Mouse (Mus musculus): Measurements from ENCODE around the gene Lima1.

The Lima1 gene

DNA sequence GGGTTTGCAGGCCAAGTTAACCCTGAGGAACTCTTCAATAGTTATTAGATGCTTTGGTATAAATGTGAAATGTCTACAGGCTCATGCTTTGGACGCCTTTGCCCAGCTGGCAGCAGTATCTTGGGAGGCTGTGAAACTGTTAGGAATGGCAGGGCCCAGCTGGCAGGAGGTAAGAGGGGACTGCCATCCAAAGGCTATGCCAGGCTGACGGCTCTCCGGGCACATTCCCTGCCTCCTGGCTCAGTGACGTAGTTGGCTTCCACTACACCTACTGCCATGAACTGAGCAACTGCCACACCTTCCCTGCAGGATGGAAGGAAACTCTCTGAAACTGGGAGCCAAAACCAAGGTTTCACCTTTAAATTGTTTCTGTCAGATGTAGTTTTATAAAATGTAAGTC lies 135.0 kb downstream of the Lima1 start:
- DNase-seq (ENCODE audit: low read depth, low spot score) = no peak

DNA sequence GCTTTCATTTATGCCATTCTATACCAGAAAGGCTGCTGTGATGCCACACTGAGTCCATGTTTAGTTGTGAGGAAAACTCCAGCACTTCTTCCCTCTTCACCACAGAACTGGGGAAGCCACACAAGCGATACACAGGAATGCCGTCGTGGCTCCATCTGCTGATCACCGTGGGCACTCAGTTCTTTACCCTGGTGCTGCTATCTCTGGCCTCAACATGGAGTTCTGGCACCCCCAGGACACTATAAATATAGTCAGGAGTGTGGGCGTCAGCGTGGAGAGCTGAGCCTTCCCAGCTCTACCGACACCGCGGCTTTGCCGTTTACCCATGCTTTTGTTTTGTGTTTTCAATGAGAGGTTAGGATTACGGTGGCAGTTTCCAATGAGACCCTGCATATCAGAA lies 138.6 kb downstream of the Lima1 start:
- no peak for DNase-seq (ENCODE audit: low read depth, low spot score)

DNA sequence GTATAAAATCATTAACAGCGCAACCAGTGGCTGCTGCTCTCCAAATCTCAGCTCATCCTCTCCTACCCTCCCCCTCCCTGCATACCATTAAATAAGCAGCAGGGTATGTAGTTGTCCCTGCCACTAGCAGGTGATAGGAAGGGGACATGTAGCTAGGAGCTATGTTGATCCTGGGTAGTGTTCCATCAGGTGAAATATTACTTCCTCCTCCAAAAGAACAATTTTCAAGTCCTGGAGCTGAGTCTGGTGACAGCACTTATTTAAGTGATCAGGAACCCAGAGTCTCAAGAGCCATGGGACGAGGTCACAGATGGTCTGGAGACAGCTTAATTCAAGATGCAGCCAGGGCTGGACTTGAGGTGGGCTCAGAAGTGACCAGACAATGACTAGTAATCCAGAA lies 139.6 kb downstream of the Lima1 start:
- no peak for DNase-seq (ENCODE audit: low read depth, low spot score)

GRCm38 (mm10) chr15:99733186-99733585 lies 142.1 kb downstream of the Lima1 start:
- DNase-seq (ENCODE audit: low read depth, low spot score) = no peak

DNA sequence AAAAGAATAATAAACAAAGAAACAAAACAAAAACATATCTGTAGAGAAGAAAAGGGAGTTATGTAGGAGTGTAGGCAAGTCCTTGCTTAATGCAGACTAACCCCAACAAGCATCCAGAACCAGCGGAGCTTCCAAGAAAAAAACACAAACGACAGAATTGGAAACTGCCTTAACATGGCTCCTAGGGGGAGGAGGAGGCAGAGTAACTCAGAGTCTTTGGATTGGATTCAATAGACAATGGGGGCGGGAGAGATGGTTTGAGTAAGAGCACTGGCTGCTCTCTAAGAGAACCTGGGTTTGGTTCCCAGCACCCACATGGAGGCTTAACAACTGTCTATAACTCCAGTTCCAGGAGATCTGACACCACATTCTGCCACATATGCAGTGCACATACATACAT lies 143.6 kb downstream of the Lima1 start:
- no peak for DNase-seq (ENCODE audit: low read depth, low spot score)

- DNase-seq (ENCODE audit: low read depth, low spot score) = no peak
These were observed 144.1 kb downstream of the Lima1 start for GRCm38 (mm10) chr15:99731167-99731566.

DNA sequence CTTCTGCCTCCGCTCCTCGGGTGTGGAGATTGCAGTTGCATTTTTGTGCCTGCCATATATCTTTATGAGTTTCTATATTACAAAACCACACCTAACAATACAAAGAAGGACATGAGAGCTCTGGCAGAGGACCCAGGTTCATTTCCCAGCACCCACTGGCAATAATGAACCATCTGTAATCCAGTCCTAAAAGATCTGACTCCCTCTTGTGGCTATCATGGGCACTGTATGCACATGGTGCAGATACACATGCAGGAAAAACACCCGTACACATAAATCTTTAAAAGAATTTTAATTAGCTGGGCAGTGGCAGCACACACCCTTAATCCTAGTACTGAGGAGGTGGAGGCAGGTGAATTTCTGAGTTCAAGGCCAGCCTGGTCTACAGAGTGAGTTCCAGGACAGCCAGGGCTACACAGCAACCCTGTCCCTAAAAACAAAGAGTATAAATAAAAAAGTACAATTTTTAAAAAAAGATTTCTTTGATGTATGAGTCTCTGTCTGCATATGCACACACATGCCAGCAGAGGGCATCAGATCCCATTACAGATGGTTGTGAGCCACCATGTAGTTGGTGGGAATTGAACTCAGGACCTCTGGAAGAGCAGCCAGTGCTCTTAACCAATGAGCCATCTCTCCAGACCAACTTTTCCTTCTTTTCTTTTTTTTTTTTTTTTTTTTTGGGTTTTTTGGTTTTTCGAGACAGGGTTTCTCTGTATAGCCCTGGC lies 146.0 kb downstream of the Lima1 start:
- DNase-seq (ENCODE audit: low read depth, low spot score) = peak; percentile 59

Measured in ES-CJ7 (cell line).